Mouse (Mus musculus) ES-E14 (cell line): Measurements from ENCODE around the gene Otop2. TPM values are rescaled to one million over a fixed set of nuclear protein-coding genes. Genes with fewer than 3 reads are reported as not detected.
A peak's percentile ranks its signal among the peaks of the same experiment; 100 is the strongest.

Experiments used
- DNase-seq: peaks from one replicate; pipeline ENCODE4 v3.0.0-alpha.2; 2013; ENCODE audit warnings: low read depth, low spot score
- H3K27ac ChIP-seq: 2 replicates; pipeline ENCODE4 v1.5.1; 2012; ENCODE audit warnings: low read depth, mild to moderate bottlenecking, low read length, moderate library complexity, mixed read lengths; ENCODE audit not compliant: poor library complexity, insufficient read depth, severe bottlenecking
- H3K36me3 ChIP-seq: 2 replicates; pipeline ENCODE4 v1.6.1; 2012; ENCODE audit warnings: mild to moderate bottlenecking, low read length, moderate library complexity, mixed read lengths; ENCODE audit not compliant: control insufficient read depth, poor library complexity, insufficient read depth, severe bottlenecking
- H3K4me1 ChIP-seq, 2 experiments: fragments of 150-350 bp in 1 of 2; sonication (generic) in 1 of 2; 2 replicates each; pipeline ENCODE4 v1.6.1; 2012; ENCODE audit warnings: low read length in 2 of 2, mild to moderate bottlenecking in 1 of 2, mixed read lengths in 1 of 2; ENCODE audit not compliant: control insufficient read depth in 2 of 2, insufficient read depth in 2 of 2, poor library complexity in 1 of 2
- H3K4me3 ChIP-seq, 2 experiments: fragments of 150-350 bp in 1 of 2; sonication (generic) in 1 of 2; 2 replicates each; pipeline ENCODE4 v1.5.1; 2012; ENCODE audit warnings: low read length in 2 of 2, low read depth in 1 of 2, mild to moderate bottlenecking in 1 of 2, mixed read lengths in 1 of 2; ENCODE audit not compliant: insufficient read depth in 1 of 2, poor library complexity in 1 of 2, severe bottlenecking in 1 of 2
- H3K9ac ChIP-seq: 2 replicates; pipeline ENCODE4 v1.6.1; 2012; ENCODE audit warnings: low read depth, mild to moderate bottlenecking, low read length, mixed read lengths; ENCODE audit not compliant: poor library complexity, insufficient read depth, severe bottlenecking
- H3K9me3 ChIP-seq: fragments of 150-350 bp; sonication (generic); 2 replicates; pipeline ENCODE4 v1.6.1; 2012; ENCODE audit warnings: low read depth, mild to moderate bottlenecking, low read length; ENCODE audit not compliant: control insufficient read depth, insufficient read depth
- CHD2 ChIP-seq: IDR thresholded peaks from 2 replicates; pipeline ENCODE4 v1.6.1; 2014; ENCODE audit warnings: mild to moderate bottlenecking, low read depth, low read length, inconsistent platforms
- HCFC1 ChIP-seq: IDR thresholded peaks from 2 replicates; pipeline ENCODE4 v1.6.1; 2012; ENCODE audit warnings: low read length, inconsistent platforms, borderline replicate concordance; ENCODE audit not compliant: insufficient read depth
- MAFK ChIP-seq: IDR thresholded peaks from 2 replicates; pipeline ENCODE4 v1.6.1; 2014; ENCODE audit warnings: mild to moderate bottlenecking, low read depth, low read length, inconsistent platforms; ENCODE audit not compliant: insufficient read depth
- ZC3H11A ChIP-seq: IDR thresholded peaks from 2 replicates; pipeline ENCODE4 v1.6.1; 2012; ENCODE audit warnings: low read depth, mild to moderate bottlenecking, inconsistent platforms, low read length, borderline replicate concordance
- ZNF384 ChIP-seq: IDR thresholded peaks from 2 replicates; pipeline ENCODE4 v1.6.1; 2012; ENCODE audit warnings: low read depth, low read length, inconsistent platforms
- in situ Hi-C, 2 experiments: fragments of 600-800 bp; cut with MboI; formaldehyde crosslinking; loops; one replicate each; pipeline ENCODE4 v1.15.1; 2025; ENCODE audit warnings: low sequenced_read_pairs in 2 of 2, inconsistent platforms in 1 of 2; ENCODE audit not compliant: unreplicated experiment in 2 of 2
- total RNA-seq: library from RNA; depleted of rRNA; stranded (reverse); fragments of 300-350 nt; gene quantifications from 2 replicates; pipeline ENCODE4 v1.2.3, GENCODE M21; 2012

Otop2 gene
- total RNA-seq, 1 experiment: 0.18 TPM

DNA sequence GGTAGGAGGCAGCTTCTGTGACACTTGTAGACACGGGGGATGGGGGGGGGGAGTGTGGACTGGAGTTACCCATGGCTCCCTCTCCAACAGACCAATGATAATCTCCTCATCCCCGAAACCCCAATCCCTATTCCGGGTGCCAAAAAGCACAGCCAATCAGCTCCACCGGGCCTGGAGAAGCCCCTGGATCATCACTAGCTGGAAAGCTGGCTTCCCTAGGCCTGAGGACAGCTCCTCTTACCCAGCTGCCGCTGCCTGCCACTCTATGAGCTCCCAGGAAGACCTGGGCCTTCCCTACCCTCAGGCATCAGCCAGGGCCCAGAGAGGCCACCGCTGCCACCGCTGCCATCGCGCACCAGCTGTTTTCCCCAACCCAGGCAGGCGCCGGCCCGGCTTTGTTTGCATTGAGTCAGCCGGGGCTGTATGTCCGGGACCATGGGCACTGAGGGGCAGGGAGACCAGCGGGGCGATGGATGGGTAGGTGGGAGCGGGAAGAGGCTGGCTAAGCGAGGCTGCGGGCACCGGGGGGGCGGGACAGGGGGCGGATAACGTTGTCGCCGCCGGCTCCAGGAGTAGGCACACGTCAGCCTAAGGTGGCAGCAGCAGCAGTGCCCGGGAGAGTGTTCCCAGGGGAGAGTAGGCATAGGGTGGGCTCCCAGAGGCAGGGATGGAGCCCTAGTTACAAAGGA, 59.9 kb downstream of the Otop2 start:
- H3K27ac ChIP-seq: no peak overlapping the region
- peak overlapping the region; percentile 37 for H3K9ac ChIP-seq
- no peaks in the 10 kb centered on the region for H3K9me3 ChIP-seq
- 0 out of 4 replicates have a peak, but pooled peaks cover 0 to 2% of the 10 kb centered on the region in 2 experiments for H3K4me1 ChIP-seq
- H3K4me3 ChIP-seq: peak overlapping the region; percentile 69 to 79
- in situ Hi-C loops: no loop called here
- H3K36me3 ChIP-seq: no peaks in the 10 kb centered on the region
- TF ChIP-seq CHD2: no peak
- no peak for TF ChIP-seq HCFC1
- no peak for TF ChIP-seq ZC3H11A
- no peak for TF ChIP-seq ZNF384
- TF ChIP-seq MAFK: no peak
- DNase-seq: no peak

DNA sequence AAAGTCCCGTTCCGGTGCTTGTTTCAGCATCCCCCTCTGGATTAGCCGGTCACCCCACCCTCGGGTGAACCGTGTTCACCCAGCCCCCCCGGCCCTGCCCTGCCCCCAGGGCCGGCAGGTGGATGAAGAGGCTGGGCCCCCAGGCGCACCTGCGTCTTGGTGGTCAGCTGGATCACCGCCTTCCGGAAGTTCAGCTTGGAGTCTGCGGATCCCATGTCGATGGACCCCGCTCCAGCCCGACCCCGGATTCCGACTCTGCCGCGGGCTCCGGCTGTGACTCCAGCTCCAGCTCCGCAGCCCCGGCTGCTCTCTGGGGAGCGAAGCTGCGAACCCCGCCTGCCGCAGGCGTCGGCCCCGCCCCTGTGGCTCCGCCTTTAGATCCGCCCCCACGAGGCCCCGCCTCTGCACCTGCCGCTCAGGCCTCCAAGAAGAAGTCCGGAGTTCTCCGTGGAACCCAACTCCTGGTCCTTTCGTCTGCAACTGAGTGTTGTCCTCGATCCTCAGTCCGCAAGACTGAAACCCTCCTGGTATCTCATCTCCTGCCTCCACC, 60.5 kb downstream of the Otop2 start, which contains the start of gene Hid1:
Hid1 (minus strand) TSS at position 362 of the 550 bp plus-strand sequence.
- Histone ChIP-seq H3K27ac (no peak within 1 kb of the TSS), H3K36me3 (no peaks in the 10 kb centered on the region), H3K9me3 (no peaks in the 10 kb centered on the region), H3K4me1 (0 out of 4 replicates have a peak, but pooled peaks cover 0 to 2% of the 10 kb centered on the region in 2 experiments), H3K4me3 (peak within 1 kb of the TSS; percentile 69 to 79), H3K9ac (peak within 1 kb of the TSS; percentile 37)
- no peak for DNase-seq
- TF ChIP-seq ZNF384 (no peak), MAFK (no peak), HCFC1 (no peak), CHD2 (no peak), ZC3H11A (no peak)
- in situ Hi-C loops: no loop called here

DNA sequence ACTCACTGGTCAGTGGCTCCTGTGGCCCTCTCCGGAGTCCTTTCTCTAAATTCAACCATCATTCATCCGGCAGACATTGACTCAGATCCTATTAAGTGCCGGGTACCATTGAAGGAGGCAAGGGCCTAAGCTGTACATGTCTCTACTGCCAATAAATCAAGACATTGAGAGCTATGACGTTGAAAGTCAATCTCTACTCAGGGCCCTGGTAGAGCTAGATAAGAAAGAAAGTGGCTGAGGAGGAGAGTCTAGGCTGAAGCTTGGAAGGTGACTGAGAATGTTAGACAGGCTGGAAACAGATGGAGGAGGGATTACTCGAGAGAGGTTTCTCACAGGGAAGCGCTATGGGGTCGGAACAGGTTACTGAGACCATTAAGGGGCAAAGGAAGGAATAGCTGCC, 63.4 kb downstream of the Otop2 start:
- TF ChIP-seq ZC3H11A (no peak), ZNF384 (no peak), CHD2 (no peak), HCFC1 (no peak), MAFK (no peak)
- in situ Hi-C loops: no loop called here
- Histone ChIP-seq H3K27ac (no peak overlapping the region), H3K4me3 (no peak overlapping the region), H3K9me3 (no peaks in the 10 kb centered on the region), H3K9ac (no peak overlapping the region), H3K4me1 (peaks cover 0 to 4% of the 10 kb centered on the region in 2 experiments; a peak in 1 of 4 replicates), H3K36me3 (no peaks in the 10 kb centered on the region)
- DNase-seq: no peak

DNA sequence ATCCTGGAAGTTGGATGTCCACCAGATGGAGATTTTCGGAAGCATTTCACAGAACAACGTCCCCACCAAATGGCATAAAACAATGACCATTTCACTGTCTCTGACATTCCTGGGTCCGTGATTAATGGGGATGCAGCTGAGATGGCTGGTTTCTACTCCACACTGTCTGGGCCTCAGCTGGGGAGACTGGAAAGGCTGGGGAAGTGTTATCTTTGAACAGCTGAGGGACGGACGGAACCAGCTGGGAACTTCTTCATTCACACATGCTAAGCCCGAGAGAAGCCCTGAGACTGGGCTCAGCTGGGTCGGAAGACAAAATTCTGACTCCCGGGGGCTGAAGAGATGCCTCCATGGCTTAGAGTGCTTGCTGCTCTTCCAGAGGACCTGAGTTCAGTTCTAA, 64.4 kb downstream of the Otop2 start:
- H3K36me3 ChIP-seq: no peaks in the 10 kb centered on the region
- H3K9ac ChIP-seq: no peak overlapping the region
- no peak overlapping the region for H3K4me3 ChIP-seq
- DNase-seq: no peak
- no peak overlapping the region for H3K27ac ChIP-seq
- peaks cover 0 to 4% of the 10 kb centered on the region in 2 experiments; a peak in 1 of 4 replicates for H3K4me1 ChIP-seq
- H3K9me3 ChIP-seq: no peaks in the 10 kb centered on the region
- TF ChIP-seq HCFC1 (no peak), ZNF384 (no peak), MAFK (no peak), CHD2 (no peak), ZC3H11A (no peak)
- in situ Hi-C loops: no loop called here

DNA sequence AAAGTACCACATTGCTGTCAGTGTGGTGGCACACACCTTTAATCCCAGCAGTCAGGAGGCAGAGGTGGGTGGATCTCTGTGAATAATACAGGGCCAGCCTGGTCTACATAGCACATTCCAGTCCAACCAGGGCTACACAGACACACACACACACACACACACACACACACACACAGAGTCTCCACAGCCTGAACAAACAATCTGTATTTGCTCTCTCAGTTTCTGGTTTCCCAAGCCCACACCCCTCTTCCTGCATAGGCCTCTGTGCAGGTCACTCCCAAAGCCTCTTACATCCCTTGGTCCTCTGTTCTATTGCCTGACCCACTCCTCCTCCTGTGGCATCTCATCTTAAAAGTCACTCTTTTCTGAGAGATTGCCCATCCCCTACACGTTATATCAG, 65.1 kb downstream of the Otop2 start:
- no peak overlapping the region for H3K27ac ChIP-seq
- H3K4me3 ChIP-seq: no peak overlapping the region
- H3K9me3 ChIP-seq: no peaks in the 10 kb centered on the region
- no peak for DNase-seq
- H3K4me1 ChIP-seq: peaks cover 0 to 2% of the 10 kb centered on the region in 2 experiments; a peak in 1 of 4 replicates
- TF ChIP-seq ZC3H11A (no peak), HCFC1 (no peak), CHD2 (no peak), MAFK (no peak), ZNF384 (no peak)
- in situ Hi-C loops: no loop called here
- no peaks in the 10 kb centered on the region for H3K36me3 ChIP-seq
- H3K9ac ChIP-seq: no peak overlapping the region
